In the genomic region with DNA sequence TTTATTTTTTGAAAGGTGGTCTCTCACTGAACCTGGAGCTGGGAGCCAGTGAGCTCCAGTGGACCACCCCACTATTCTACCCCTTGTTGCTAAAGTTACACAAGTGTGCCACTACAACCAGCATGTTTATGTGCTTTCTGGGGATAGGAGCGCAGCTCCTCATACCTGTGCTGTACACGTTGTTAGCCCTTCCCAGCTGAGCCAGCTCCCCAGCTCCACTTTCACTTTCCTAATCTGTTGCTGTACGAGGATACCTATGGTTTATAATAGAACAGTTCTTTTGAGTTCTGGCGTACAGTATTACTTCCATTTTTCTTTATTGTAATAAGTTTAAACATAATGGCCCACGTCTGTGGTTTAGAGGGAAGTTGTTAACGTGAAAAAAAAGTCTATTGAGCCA, we compare ENCODE assay signal across 18 mouse cellular contexts. TPM values are rescaled to one million over a fixed set of nuclear protein-coding genes. Genes with fewer than 3 reads are reported as not detected.
DNase-seq lines count a peak whose midpoint lies in the region; ATAC-seq and TF ChIP-seq lines count a peak whose summit lies in the region.
"Had no signal": no experiment of that assay in that cellular context is flagged by ENCODE, and none has a peak within 500 bp of the region (broad histone marks: within the 10 kb centered on the region; RNA-seq: fewer than 3 reads in every experiment).

No protein-coding gene starts in this region.

- TF ChIP-seq EP300 in heart, postnatal 0 days (IDR thresholded peaks at IDR 0.05; ENCODE audit: low read depth): no peak

- no peak for TF ChIP-seq POLR2A in spleen, adult 2 months (IDR thresholded peaks at IDR 0.05; ENCODE audit: low read depth, low read length)

- intact Hi-C loops in heart, postnatal 25 days (cut with DNase I): no loop called here

- H3K4me1 ChIP-seq in heart, postnatal 0 days (ENCODE audit: control insufficient read depth, insufficient read depth): peaks cover 4% of the 10 kb centered on the region; the same call in 1 of the 2 replicates
- H3K4me1 ChIP-seq in spleen, adult 2 months (ENCODE audit: control insufficient read depth, insufficient read depth, insufficient read length): peaks cover 14% of the 10 kb centered on the region; the same call in 1 of the 2 replicates
- H3K4me1 ChIP-seq: neural tube, embryonic 15.5 days had no signal

- no peak for ATAC-seq in heart, postnatal 0 days (ENCODE audit: insufficient read depth, low read depth)
- ATAC-seq: forebrain, embryonic 16.5 days had no signal

- no peaks in the 10 kb centered on the region for H3K27me3 ChIP-seq in heart, postnatal 0 days (ENCODE audit: control insufficient read depth, insufficient read depth, low read length)
- no peaks in the 10 kb centered on the region for H3K27me3 ChIP-seq in spleen, adult 2 months (ENCODE audit: control insufficient read depth, insufficient read depth, low read length)
- H3K27me3 ChIP-seq: liver, embryonic 15.5 days; neural tube, embryonic 15.5 days had no signal

- 55% methylated on average over 6 of the region's 6 CpGs for WGBS in heart, postnatal 0 days
- WGBS in spleen, adult 2 months: 33% methylated on average over 6 of the region's 6 CpGs

- peaks cover 18% of the 10 kb centered on the region for H3K36me3 ChIP-seq in heart, postnatal 0 days (replicated peaks; ENCODE audit: control insufficient read depth, insufficient read depth, low read length)
- H3K36me3 ChIP-seq in spleen, adult 2 months (ENCODE audit: control insufficient read depth, insufficient read depth, low read length): peaks cover 17% of the 10 kb centered on the region

- no peak for DNase-seq in heart, postnatal 0 days (ENCODE audit: low spot score)
- no peak for DNase-seq in heart, postnatal 25 days (ENCODE audit: low spot score)
- DNase-seq in spleen, adult 2 months (ENCODE audit: low read depth in 1 of 2, low spot score in 2 of 2): no peak
- DNase-seq in spleen, adult 18-20 months: no peak
- DNase-seq in lung, postnatal 36 days: peak; percentile 37
- DNase-seq in embryo, embryonic 9.5 days (ENCODE audit: extremely low spot score): no peak
- DNase-seq in cerebellum, postnatal 4 days (ENCODE audit: low spot score in 2 of 2): no peak
- DNase-seq: adrenal gland, postnatal 36 days; cerebellum, adult 9-11 months; kidney, adult 9 months; layer of hippocampus, postnatal 36 days; left cerebral cortex, postnatal 4 days; right cerebral cortex, adult 18-20 months had no signal

- H3K27ac ChIP-seq in heart, postnatal 0 days (ENCODE audit: low read depth): no peak overlapping the region
- peak overlapping the region; percentile 46; the same call in 1 of the 2 replicates for H3K27ac ChIP-seq in spleen, adult 2 months (ENCODE audit: insufficient read depth, low read length)
- H3K27ac ChIP-seq: hindbrain, embryonic 14.5 days; liver, embryonic 15.5 days; neural tube, embryonic 15.5 days had no signal

- no peak for TF ChIP-seq CTCF in heart, postnatal 0 days (IDR thresholded peaks at IDR 0.05; ENCODE audit: low read depth)
- no peak for TF ChIP-seq CTCF in spleen, adult 2 months (IDR thresholded peaks at IDR 0.05; ENCODE audit: extremely low read depth, insufficient read depth, insufficient read length, insufficient replicate concordance)

- no peaks in the 10 kb centered on the region for H3K9me3 ChIP-seq in heart, postnatal 0 days (replicated peaks; ENCODE audit: control insufficient read depth, low read length)
- H3K9me3 ChIP-seq: liver, embryonic 15.5 days; neural tube, embryonic 15.5 days had no signal

- peak overlapping the region; percentile 19 for H3K4me2 ChIP-seq in heart, postnatal 0 days (ENCODE audit: low read depth, low read length)
- H3K4me2 ChIP-seq: hindbrain, embryonic 14.5 days; liver, embryonic 15.5 days; neural tube, embryonic 15.5 days had no signal

- no peak overlapping the region for H3K4me3 ChIP-seq in heart, postnatal 0 days (ENCODE audit: low read depth, low read length)
- no peak overlapping the region for H3K4me3 ChIP-seq in spleen, adult 2 months (ENCODE audit: extremely low read depth, insufficient read depth, insufficient read length)
- H3K4me3 ChIP-seq: erythroblast, embryonic 14.5 days; liver, embryonic 15.5 days; neural tube, embryonic 15.5 days had no signal

- H3K9ac ChIP-seq in heart, postnatal 0 days (replicated peaks; ENCODE audit: low read depth, low read length): no peak overlapping the region
- H3K9ac ChIP-seq: hindbrain, embryonic 14.5 days; liver, embryonic 15.5 days; neural tube, embryonic 15.5 days had no signal

RNA-seq across cellular contexts. Expression of a gene that starts 25.5 kb away (rescaled TPM):
- total RNA-seq in heart, postnatal 0 days (2014; rRNA removed; ENCODE audit: low replicate concordance): 14.3 and 17.8 TPM in 2 replicates
- polyA plus RNA-seq in heart, postnatal 0 days (2015; fragmentation: Nextera tagmentation; extraction: Ambion mirVana): 2.6 and 3.0 TPM in 2 replicates
- 10 to 100 TPM; 29.2 to 35.0 TPM for total RNA-seq in heart, postnatal 25 days (2021)
- 27.6 and 41.6 TPM in 2 replicates for polyA plus RNA-seq in spleen, adult 2 months (2012; rRNA removed)
